ENCODE assay signal across 24 mouse cellular contexts in genomic region chr3:34311944-34312343, GRCm38 (mm10).
DNase-seq lines count a peak whose midpoint lies in the region; ATAC-seq and TF ChIP-seq lines count a peak whose summit lies in the region.
"Had no signal": no experiment of that assay in that cellular context is flagged by ENCODE, and none has a peak within 500 bp of the region (broad histone marks: within the 10 kb centered on the region; RNA-seq: fewer than 3 reads in every experiment).

No protein-coding gene starts in this region.

- WGBS in forebrain, embryonic 13.5 days, result 65% methylated on average over 6 of the region's 6 CpGs
- 77% methylated on average over 6 of the region's 6 CpGs for WGBS in forebrain, embryonic 16.5 days
- 82% methylated on average over 6 of the region's 6 CpGs for WGBS in midbrain, embryonic 13.5 days
- WGBS in midbrain, postnatal 0 days, result 68% methylated on average over 6 of the region's 6 CpGs
- WGBS in forebrain, embryonic 14.5 days, result 70% methylated on average over 6 of the region's 6 CpGs

- 0 out of 2 replicates have a peak overlapping the region, but pooled peaks have one; percentile 14 for H3K27ac ChIP-seq in forebrain, embryonic 13.5 days
- no peak overlapping the region for H3K27ac ChIP-seq in forebrain, embryonic 16.5 days (ENCODE audit: low read length)
- H3K27ac ChIP-seq in midbrain, embryonic 13.5 days, result no peak overlapping the region
- H3K27ac ChIP-seq in midbrain, postnatal 0 days (ENCODE audit: low read depth, low read length), result no peak overlapping the region
- no peak overlapping the region for H3K27ac ChIP-seq in forebrain, embryonic 14.5 days (ENCODE audit: low read depth, low read length)
- H3K27ac ChIP-seq: heart, adult 2 months; heart, embryonic 10.5 days; heart, embryonic 13.5 days; hindbrain, embryonic 13.5 days; intestine, embryonic 15.5 days had no signal

- H3K9ac ChIP-seq in forebrain, embryonic 13.5 days, result no peak overlapping the region
- H3K9ac ChIP-seq in forebrain, embryonic 16.5 days (replicated peaks; ENCODE audit: low read depth, low read length), result no peak overlapping the region
- no peak overlapping the region for H3K9ac ChIP-seq in midbrain, embryonic 13.5 days (replicated peaks)
- no peak overlapping the region for H3K9ac ChIP-seq in midbrain, postnatal 0 days (replicated peaks; ENCODE audit: low read length, poor library complexity, severe bottlenecking)
- no peak overlapping the region for H3K9ac ChIP-seq in forebrain, embryonic 14.5 days (ENCODE audit: low read length)
- H3K9ac ChIP-seq: heart, embryonic 13.5 days; hindbrain, embryonic 13.5 days; intestine, embryonic 15.5 days had no signal

- no peak overlapping the region for H3K4me3 ChIP-seq in forebrain, embryonic 13.5 days
- H3K4me3 ChIP-seq in forebrain, embryonic 16.5 days (replicated peaks; ENCODE audit: low read length), result no peak overlapping the region
- H3K4me3 ChIP-seq in midbrain, embryonic 13.5 days (replicated peaks), result no peak overlapping the region
- no peak overlapping the region for H3K4me3 ChIP-seq in midbrain, postnatal 0 days (ENCODE audit: low read depth, low read length)
- H3K4me3 ChIP-seq in forebrain, embryonic 14.5 days (ENCODE audit: low read depth, low read length), result no peak overlapping the region
- H3K4me3 ChIP-seq: heart, adult 2 months; heart, embryonic 10.5 days; heart, embryonic 13.5 days; hindbrain, embryonic 13.5 days; intestine, embryonic 15.5 days had no signal

- H3K9me3 ChIP-seq in forebrain, embryonic 13.5 days (replicated peaks), result no peaks in the 10 kb centered on the region
- H3K9me3 ChIP-seq in forebrain, embryonic 16.5 days (ENCODE audit: control insufficient read depth, low read length), result no peaks in the 10 kb centered on the region
- no peaks in the 10 kb centered on the region for H3K9me3 ChIP-seq in midbrain, embryonic 13.5 days
- no peaks in the 10 kb centered on the region for H3K9me3 ChIP-seq in midbrain, postnatal 0 days (ENCODE audit: low read length)
- H3K9me3 ChIP-seq in forebrain, embryonic 14.5 days (replicated peaks; ENCODE audit: control insufficient read depth, low read length), result no peaks in the 10 kb centered on the region
- H3K9me3 ChIP-seq: heart, embryonic 10.5 days; heart, embryonic 13.5 days; hindbrain, embryonic 13.5 days; intestine, embryonic 15.5 days had no signal

- DNase-seq in midbrain, postnatal 0 days (ENCODE audit: low spot score), result no peak
- DNase-seq in brain, embryonic 14.5 days (ENCODE audit: low read depth), result peak; percentile 62
- DNase-seq in forebrain, embryonic 14.5 days (ENCODE audit: low spot score), result peak; percentile 33
- DNase-seq in frontal cortex, postnatal 14 days (ENCODE audit: low spot score in 2 of 2), result no peak
- DNase-seq: adrenal gland, adult 2 months; adrenal gland, postnatal 14 days; cerebellum, adult 11-12 months; cerebellum, adult 8-10 months; cerebellum, postnatal 36 days; gastrocnemius, postnatal 10 days; gastrocnemius, postnatal 36 days; heart, adult 2 months; heart, postnatal 14 days; heart, postnatal 4 days; kidney, adult 11 months had no signal

- peaks cover 7% of the 10 kb centered on the region for H3K27me3 ChIP-seq in forebrain, embryonic 13.5 days
- no peaks in the 10 kb centered on the region for H3K27me3 ChIP-seq in forebrain, embryonic 16.5 days (replicated peaks; ENCODE audit: control insufficient read depth, insufficient read depth, low read length)
- peaks cover 11% of the 10 kb centered on the region; the same call in 1 of the 2 replicates for H3K27me3 ChIP-seq in midbrain, embryonic 13.5 days
- no peaks in the 10 kb centered on the region for H3K27me3 ChIP-seq in midbrain, postnatal 0 days (ENCODE audit: insufficient read depth, low read length)
- H3K27me3 ChIP-seq in forebrain, embryonic 14.5 days (replicated peaks; ENCODE audit: control insufficient read depth, insufficient read depth, low read length), result no peaks in the 10 kb centered on the region
- H3K27me3 ChIP-seq: heart, embryonic 13.5 days; intestine, embryonic 15.5 days had no signal

- no peak overlapping the region for H3K4me2 ChIP-seq in forebrain, embryonic 13.5 days
- no peak overlapping the region for H3K4me2 ChIP-seq in forebrain, embryonic 16.5 days (ENCODE audit: low read length)
- H3K4me2 ChIP-seq in midbrain, embryonic 13.5 days (replicated peaks), result no peak overlapping the region
- no peak overlapping the region for H3K4me2 ChIP-seq in midbrain, postnatal 0 days (ENCODE audit: low read depth, low read length, poor library complexity, severe bottlenecking)
- no peak overlapping the region for H3K4me2 ChIP-seq in forebrain, embryonic 14.5 days (ENCODE audit: low read length)
- H3K4me2 ChIP-seq: heart, embryonic 13.5 days; hindbrain, embryonic 13.5 days; intestine, embryonic 15.5 days had no signal

- H3K4me1 ChIP-seq in forebrain, embryonic 13.5 days, result peaks cover 48% of the 10 kb centered on the region
- H3K4me1 ChIP-seq in forebrain, embryonic 16.5 days (replicated peaks; ENCODE audit: control insufficient read depth, insufficient read depth, low read length), result peaks cover 29% of the 10 kb centered on the region
- H3K4me1 ChIP-seq in midbrain, embryonic 13.5 days (replicated peaks), result peaks cover 37% of the 10 kb centered on the region
- peaks cover 4% of the 10 kb centered on the region; the same call in 1 of the 2 replicates for H3K4me1 ChIP-seq in midbrain, postnatal 0 days (ENCODE audit: insufficient read depth, low read length)
- H3K4me1 ChIP-seq in forebrain, embryonic 14.5 days (ENCODE audit: control insufficient read depth, insufficient read depth, low read length), result peaks cover 24% of the 10 kb centered on the region
- H3K4me1 ChIP-seq: heart, embryonic 10.5 days; heart, embryonic 13.5 days; intestine, embryonic 15.5 days had no signal

- no peaks in the 10 kb centered on the region for H3K36me3 ChIP-seq in forebrain, embryonic 13.5 days (ENCODE audit: poor library complexity, severe bottlenecking)
- no peaks in the 10 kb centered on the region for H3K36me3 ChIP-seq in forebrain, embryonic 16.5 days (ENCODE audit: control insufficient read depth, insufficient read depth)
- H3K36me3 ChIP-seq in midbrain, embryonic 13.5 days, result no peaks in the 10 kb centered on the region
- H3K36me3 ChIP-seq in midbrain, postnatal 0 days (ENCODE audit: insufficient read depth, low read length), result no peaks in the 10 kb centered on the region
- no peaks in the 10 kb centered on the region for H3K36me3 ChIP-seq in forebrain, embryonic 14.5 days (ENCODE audit: control insufficient read depth, insufficient read depth, low read length)
- H3K36me3 ChIP-seq: heart, embryonic 10.5 days; heart, embryonic 13.5 days; hindbrain, embryonic 13.5 days; intestine, embryonic 15.5 days had no signal

- no peak for TF ChIP-seq CTCF in midbrain, postnatal 0 days (IDR thresholded peaks at IDR 0.05)
- TF ChIP-seq CTCF in brain, embryonic 14.5 days (IDR thresholded peaks at IDR 0.05; ENCODE audit: borderline replicate concordance, extremely low read depth, insufficient read depth, insufficient read length), result no peak

- ATAC-seq in forebrain, embryonic 13.5 days, result 0 out of 2 replicates have a peak, but pooled peaks have one; percentile 19
- ATAC-seq in forebrain, embryonic 16.5 days, result no peak
- ATAC-seq in midbrain, embryonic 13.5 days, result 0 out of 2 replicates have a peak, but pooled peaks have one; percentile 38
- no peak for ATAC-seq in midbrain, postnatal 0 days (ENCODE audit: low FRiP score)
- ATAC-seq in forebrain, embryonic 14.5 days, result no peak
- ATAC-seq: CD4-positive, CD25-positive, alpha-beta regulatory T cell, adult 4 months; hindbrain, embryonic 16.5 days; intestine, embryonic 15.5 days had no signal

- TF ChIP-seq POLR2A in brain, embryonic 14.5 days (IDR thresholded peaks at IDR 0.05; ENCODE audit: borderline replicate concordance, extremely low read depth, insufficient read depth, insufficient read length, poor library complexity, severe bottlenecking), result no peak

Comparison
In these comparisons a context has a peak if more than half of its experiments do, and no peak if none do; other contexts are left out.
1. ATAC-seq: peak in forebrain, embryonic 13.5 days (single experiment) and midbrain, embryonic 13.5 days (single experiment); none in forebrain, embryonic 16.5 days (single experiment), midbrain, postnatal 0 days (single experiment) and forebrain, embryonic 14.5 days (single experiment).
2. DNase-seq: peak in brain, embryonic 14.5 days (single experiment) and forebrain, embryonic 14.5 days (single experiment); none in midbrain, postnatal 0 days (single experiment) and frontal cortex, postnatal 14 days (0 of 2).